Mouse (Mus musculus) intestine, embryonic 14.5 days (tissue): ENCODE results near the gene Egr4. TPM values are rescaled to one million over a fixed set of nuclear protein-coding genes. Genes with fewer than 3 reads are reported as not detected.
A peak's percentile ranks its signal among the peaks of the same experiment; 100 is the strongest.

Source experiments
- ATAC-seq: fragments of 200-750 bp; cut with Nextera tagmentation; replicated peaks from 2 replicates; pipeline ENCODE4 v1.8.0; 2017; ENCODE audit warnings: low read depth, moderate number of reproducible peaks, moderate TSS enrichment, moderate library complexity; ENCODE audit not compliant: low FRiP score, low TSS enrichment
- DNase-seq: peaks from one replicate; pipeline ENCODE4 v3.0.0-alpha.2; 2018; ENCODE audit warnings: low spot score
- H3K27ac ChIP-seq: fragments of 300-500 bp; sonication (generic); 2 replicates; pipeline ENCODE4 v1.5.1; 2014; ENCODE audit warnings: low read depth, mild to moderate bottlenecking, control low read depth
- H3K27me3 ChIP-seq: fragments of 300-500 bp; sonication (generic); replicated peaks from 2 replicates; pipeline ENCODE4 v1.6.1; 2014; ENCODE audit warnings: low read length, control low read depth; ENCODE audit not compliant: control insufficient read depth, insufficient read depth
- H3K36me3 ChIP-seq: fragments of 300-500 bp; sonication (generic); 2 replicates; pipeline ENCODE4 v1.6.1; 2014; ENCODE audit warnings: low read length, control low read depth; ENCODE audit not compliant: control insufficient read depth, insufficient read depth
- H3K4me1 ChIP-seq: fragments of 300-500 bp; sonication (generic); replicated peaks from 2 replicates; pipeline ENCODE4 v1.6.1; 2014; ENCODE audit warnings: low read length, control low read depth, mixed read lengths; ENCODE audit not compliant: control insufficient read depth, insufficient read depth
- H3K4me2 ChIP-seq: fragments of 300-500 bp; sonication (generic); 2 replicates; pipeline ENCODE4 v1.6.1; 2014; ENCODE audit warnings: low read length
- H3K4me3 ChIP-seq: fragments of 300-500 bp; sonication (generic); 2 replicates; pipeline ENCODE4 v1.5.1; 2014; ENCODE audit warnings: low read depth, low read length, control low read depth, mixed read lengths
- H3K9ac ChIP-seq: fragments of 300-500 bp; sonication (generic); 2 replicates; pipeline ENCODE4 v1.6.1; 2014; ENCODE audit warnings: mild to moderate bottlenecking, low read length
- H3K9me3 ChIP-seq: fragments of 300-500 bp; sonication (generic); 2 replicates; pipeline ENCODE4 v1.6.1; 2016; ENCODE audit warnings: low read length, control low read depth; ENCODE audit not compliant: control insufficient read depth
- WGBS: fragments of 180-500 bp; shearing (Covaris S2); extraction: QIAGEN DNeasy Blood & Tissue Kit; methylation state at CpG from one replicate; pipeline ENCODE4 v1.1.7; 2014; 5-methylcytosine and 5-hydroxymethylcytosine counted together
- polyA plus RNA-seq: library from polyadenylated mRNA; unstranded; fragments of >200 nt; fragmentation: Nextera tagmentation; extraction: Ambion mirVana; gene quantifications from 2 replicates; pipeline ENCODE4 v1.2.1, GENCODE M21; 2014

Egr4 gene
- polyA plus RNA-seq, 1 experiment from 2014 or later = not detected

DNA sequence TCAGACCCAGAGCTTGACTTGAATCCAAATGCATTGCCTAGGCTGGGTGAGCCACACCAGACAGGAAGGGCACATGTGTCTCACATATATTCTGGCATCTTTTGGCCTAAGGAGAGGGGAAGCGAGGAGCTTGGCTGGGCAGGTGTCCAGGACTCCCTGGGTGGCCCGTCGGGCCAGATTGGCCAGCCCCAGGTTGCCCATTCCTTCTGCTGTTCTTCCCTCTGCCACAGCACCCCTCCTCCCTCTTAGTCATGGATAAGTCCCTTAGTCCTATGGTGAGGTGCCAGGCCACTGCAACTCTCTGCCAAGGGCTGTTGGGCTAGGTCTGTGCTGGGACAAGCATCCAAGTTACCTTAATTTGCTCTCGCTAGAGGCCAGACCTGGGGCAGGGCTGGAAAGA is 2.6 kb upstream of the Egr4 start:
- H3K27me3 ChIP-seq = peaks cover 63% of the 10 kb centered on the region
- no peak overlapping the region for H3K4me3 ChIP-seq
- no peak overlapping the region for H3K27ac ChIP-seq
- ATAC-seq (no peak), DNase-seq (no peak)
- H3K9ac ChIP-seq = no peak overlapping the region
- peaks cover 17% of the 10 kb centered on the region for H3K4me1 ChIP-seq
- 82% methylated on average over 4 of the region's 4 CpGs for WGBS
- no peaks in the 10 kb centered on the region for H3K9me3 ChIP-seq
- no peaks in the 10 kb centered on the region for H3K36me3 ChIP-seq
- H3K4me2 ChIP-seq = no peak overlapping the region

DNA sequence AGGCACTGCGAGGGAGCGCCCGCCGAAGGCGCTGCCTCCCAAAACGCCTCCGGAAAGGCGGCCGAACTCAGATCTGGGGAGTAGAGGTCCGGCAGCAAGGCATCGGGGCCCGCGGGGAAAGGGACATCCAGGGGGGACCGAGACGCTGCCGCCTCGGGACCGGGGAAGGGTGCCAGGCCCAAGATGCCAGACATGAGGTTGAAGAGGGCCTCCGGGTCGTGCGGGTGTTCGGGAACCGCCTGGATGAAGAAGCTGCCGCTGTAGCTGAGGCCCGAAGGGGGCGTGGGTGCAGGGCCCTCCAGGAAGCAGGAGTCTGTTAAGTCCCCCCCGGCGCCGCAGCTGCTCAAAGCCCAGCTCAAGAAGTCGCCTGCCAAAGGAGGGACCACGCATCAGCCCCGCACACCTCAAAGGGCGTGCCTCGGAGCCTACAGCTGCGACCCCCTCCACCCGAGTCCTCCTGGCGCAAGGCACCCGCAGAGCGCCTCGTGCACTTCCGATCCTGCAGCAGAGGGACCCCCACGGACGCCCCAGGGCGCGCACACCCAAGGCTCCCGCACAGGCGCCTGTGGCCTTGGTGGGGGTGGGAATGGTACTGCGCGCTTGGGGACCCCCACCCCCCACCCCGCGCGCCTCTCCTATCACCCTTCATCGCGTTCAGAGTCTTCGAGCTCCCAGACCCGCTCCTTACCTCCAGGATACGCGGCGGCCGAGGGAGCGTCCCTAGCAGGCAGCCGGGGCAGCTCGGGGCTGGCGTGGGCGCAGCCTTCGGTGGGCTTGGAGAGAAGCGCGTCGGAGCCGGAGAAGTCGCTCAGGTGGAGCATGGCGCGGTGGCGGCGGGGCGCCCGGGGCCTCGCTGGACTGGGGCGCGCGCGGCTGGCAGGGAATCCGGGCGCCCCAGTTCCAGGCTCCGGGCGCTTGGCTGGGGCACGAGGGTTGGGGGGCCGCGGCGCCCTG is 535 bp downstream of the Egr4 start:
- Histone ChIP-seq H3K27me3 (peaks cover 84% of the 10 kb centered on the region), H3K36me3 (no peaks in the 10 kb centered on the region), H3K4me3 (peak overlapping the region; percentile 46), H3K4me1 (peaks cover 17% of the 10 kb centered on the region), H3K9me3 (no peaks in the 10 kb centered on the region), H3K27ac (no peak overlapping the region), H3K9ac (no peak overlapping the region; the same call in 1 of the 2 replicates), H3K4me2 (peak overlapping the region; percentile 79)
- peak; percentile 58 for DNase-seq
- peak; percentile 38 for ATAC-seq
- whole genome bisulfite sequencing = under 1% methylated on average over 84 of the region's 90 CpGs

DNA sequence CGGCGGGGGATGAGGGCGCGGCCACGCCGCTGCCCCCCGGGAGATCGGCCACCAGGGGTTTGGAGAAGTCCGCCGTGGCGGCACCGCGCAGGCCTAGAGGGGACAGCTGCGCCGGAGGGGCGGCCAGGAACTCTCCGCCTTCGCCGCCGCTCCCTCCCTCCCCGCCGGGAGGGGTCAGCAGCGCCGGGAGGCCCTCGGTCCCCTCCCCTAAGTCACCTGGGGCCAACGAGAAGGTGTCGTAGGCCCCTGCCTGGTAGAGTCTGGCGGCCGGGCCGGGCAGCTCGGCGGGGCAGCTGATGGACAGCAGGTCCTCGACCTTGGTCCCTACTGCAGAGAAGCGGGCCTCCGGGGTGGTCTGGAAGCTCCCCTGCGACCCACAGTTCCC is 1.3 kb downstream of the Egr4 start:
- Histone ChIP-seq H3K4me3 (peak overlapping the region; percentile 46), H3K27ac (no peak overlapping the region), H3K4me1 (peaks cover 17% of the 10 kb centered on the region), H3K36me3 (no peaks in the 10 kb centered on the region), H3K9ac (no peak overlapping the region), H3K27me3 (peaks cover 84% of the 10 kb centered on the region), H3K9me3 (no peaks in the 10 kb centered on the region), H3K4me2 (peak overlapping the region; percentile 42)
- no peak for DNase-seq
- no peak for ATAC-seq
- WGBS = under 1% methylated on average over 34 of the region's 36 CpGs

DNA sequence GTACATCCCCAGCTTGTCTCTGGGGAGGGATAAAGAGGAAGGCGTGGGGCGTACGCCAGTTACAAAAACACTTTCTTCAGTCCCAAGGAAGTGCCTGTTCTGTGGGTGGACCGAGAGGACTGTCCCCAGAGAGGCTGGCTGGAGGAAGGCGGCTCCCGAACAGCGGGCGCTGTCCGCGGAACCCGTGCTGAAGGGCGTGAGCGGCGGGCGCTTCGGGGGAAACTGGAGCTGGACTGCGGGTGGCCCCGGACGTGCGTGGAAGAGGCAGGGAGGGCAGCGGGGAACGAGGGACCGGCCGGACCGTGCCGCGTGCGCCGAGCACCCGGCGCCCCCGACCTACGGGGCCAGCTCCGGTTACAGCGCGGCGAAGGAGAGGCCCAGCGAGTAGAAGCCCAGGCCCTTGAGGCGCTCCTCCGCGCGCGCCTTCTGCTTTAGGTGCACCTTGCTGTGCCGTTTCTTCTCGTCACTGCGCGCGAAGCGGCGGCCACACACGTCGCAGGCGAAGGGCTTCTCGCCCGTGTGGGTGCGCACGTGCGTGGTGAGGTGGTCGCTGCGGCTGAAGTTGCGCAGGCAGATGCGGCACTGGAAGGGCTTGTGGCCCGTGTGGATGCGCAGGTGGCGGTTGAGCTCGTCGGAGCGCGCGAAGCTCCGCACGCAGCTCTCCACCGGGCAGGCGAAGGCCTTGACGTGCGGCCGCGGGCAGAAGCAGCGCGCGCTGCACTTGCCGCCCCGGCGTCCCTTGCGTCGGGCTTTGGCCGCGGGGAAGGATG is 1.9 kb downstream of the Egr4 start:
- DNase-seq (peak; percentile 88), ATAC-seq (no peak; the same call in 1 of the 2 replicates)
- Histone ChIP-seq H3K9me3 (no peaks in the 10 kb centered on the region), H3K4me2 (peak overlapping the region; percentile 42), H3K4me1 (peaks cover 17% of the 10 kb centered on the region), H3K9ac (no peak overlapping the region), H3K27ac (no peak overlapping the region), H3K27me3 (peaks cover 79% of the 10 kb centered on the region), H3K36me3 (no peaks in the 10 kb centered on the region), H3K4me3 (peak overlapping the region; percentile 46)
- under 1% methylated on average over 88 of the region's 88 CpGs for WGBS

DNA sequence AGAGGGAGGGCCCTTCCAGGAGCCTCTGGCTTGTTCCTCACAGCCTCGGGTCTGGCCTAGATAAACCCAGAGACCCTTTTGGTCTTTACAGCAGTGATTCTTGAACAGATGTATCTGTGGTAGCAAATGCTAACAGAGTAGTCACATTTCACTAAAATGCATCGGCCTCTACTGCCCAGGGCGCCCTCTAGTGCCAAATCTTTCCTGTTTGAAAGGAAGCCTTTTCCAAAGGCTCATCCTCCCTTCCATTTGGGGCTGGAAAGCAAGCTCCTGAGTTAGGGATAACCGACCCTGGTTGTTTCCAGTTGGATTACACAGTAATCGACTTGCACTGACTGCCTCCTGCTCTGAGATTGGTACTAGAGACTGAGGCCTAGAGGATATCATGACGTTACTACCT is 2.9 kb downstream of the Egr4 start:
- ATAC-seq (no peak), DNase-seq (peak; percentile 81)
- Histone ChIP-seq H3K36me3 (no peaks in the 10 kb centered on the region), H3K9ac (no peak overlapping the region), H3K4me3 (no peak overlapping the region), H3K4me2 (no peak overlapping the region), H3K9me3 (no peaks in the 10 kb centered on the region), H3K4me1 (peaks cover 17% of the 10 kb centered on the region), H3K27me3 (peaks cover 69% of the 10 kb centered on the region), H3K27ac (no peak overlapping the region)
- 3% methylated on average over 6 of the region's 6 CpGs for WGBS

DNA sequence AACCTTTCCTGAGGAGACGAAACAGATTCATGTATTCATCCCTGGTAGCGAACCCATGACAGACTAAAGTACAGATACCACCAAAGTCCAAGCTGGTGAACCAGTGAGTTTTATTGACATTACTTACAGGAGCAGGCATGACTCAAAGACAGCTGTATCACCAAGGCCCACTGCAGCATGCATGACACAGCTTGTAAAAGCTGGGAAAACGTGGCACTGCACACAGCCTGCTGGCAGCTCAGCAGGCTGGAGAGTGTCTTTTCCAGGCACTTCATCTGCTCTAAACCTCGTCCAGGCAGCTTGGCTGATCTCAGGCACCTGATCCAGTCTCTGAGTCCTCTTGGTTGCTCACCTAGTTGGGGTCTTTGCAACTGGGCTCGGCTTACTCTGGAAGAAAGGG is 4.8 kb downstream of the Egr4 start:
- Histone ChIP-seq H3K27me3 (peaks cover 56% of the 10 kb centered on the region), H3K9ac (no peak overlapping the region), H3K4me1 (peaks cover 17% of the 10 kb centered on the region), H3K9me3 (no peaks in the 10 kb centered on the region), H3K36me3 (no peaks in the 10 kb centered on the region), H3K4me3 (no peak overlapping the region), H3K27ac (no peak overlapping the region), H3K4me2 (no peak overlapping the region)
- DNase-seq (no peak), ATAC-seq (no peak)
- 46% methylated on average over 5 of the region's 5 CpGs for WGBS

DNA sequence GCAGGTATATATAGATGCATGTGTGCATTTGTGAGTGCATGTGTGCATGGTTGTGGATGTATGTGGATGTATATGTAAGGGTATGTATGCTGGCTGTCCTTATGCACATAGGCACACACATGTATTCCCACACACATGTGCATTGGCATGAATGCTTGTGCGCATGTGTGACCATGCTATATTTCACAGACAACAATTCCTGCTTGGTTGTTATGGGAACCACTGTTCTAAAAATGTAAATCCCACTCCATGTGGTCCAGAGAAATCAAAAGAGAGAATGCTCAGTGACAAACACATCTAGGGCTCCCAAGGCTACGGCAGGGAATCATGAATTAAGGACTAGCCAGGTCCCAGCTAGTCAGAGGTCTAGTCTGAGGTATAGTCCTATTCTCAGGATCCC is 8.5 kb downstream of the Egr4 start:
- H3K4me3 ChIP-seq = no peak overlapping the region
- DNase-seq = no peak
- H3K36me3 ChIP-seq = no peaks in the 10 kb centered on the region
- H3K27me3 ChIP-seq = peaks cover 28% of the 10 kb centered on the region
- no peaks in the 10 kb centered on the region for H3K9me3 ChIP-seq
- H3K27ac ChIP-seq = no peak overlapping the region
- 0 out of 2 replicates have a peak, but pooled peaks cover 5% of the 10 kb centered on the region for H3K4me1 ChIP-seq
- no peak overlapping the region for H3K9ac ChIP-seq
- 76% methylated on average over 2 of the region's 2 CpGs for WGBS
- no peak overlapping the region for H3K4me2 ChIP-seq
- no peak for ATAC-seq

DNA sequence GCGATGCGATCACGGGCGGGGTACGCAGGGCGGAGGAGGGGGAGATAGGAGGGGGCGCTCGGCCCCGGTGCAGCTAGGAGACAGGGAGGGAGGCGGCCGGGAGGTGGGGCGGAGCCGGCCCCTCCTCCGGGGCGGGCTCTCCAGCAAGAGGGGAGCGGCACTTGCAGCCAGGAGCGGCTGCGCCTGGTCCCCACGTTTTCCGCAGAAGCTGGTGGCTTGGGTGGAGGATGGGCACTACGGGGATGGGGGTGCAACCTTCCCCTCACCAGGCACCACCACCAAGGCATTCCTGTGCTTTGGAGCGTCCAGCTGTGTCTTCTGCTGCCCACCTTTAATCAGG is 10.5 kb downstream of the Egr4 start, which contains the start of gene Fbxo41:
Gene Fbxo41 (minus strand): TSS at position 84 of the 340 bp plus-strand sequence.
- Histone ChIP-seq H3K9me3 (no peaks in the 10 kb centered on the region), H3K27ac (no peak within 1 kb of the TSS), H3K4me2 (peak within 1 kb of the TSS; percentile 93), H3K9ac (peak within 1 kb of the TSS; percentile 34; the same call in 1 of the 2 replicates), H3K27me3 (peaks cover 14% of the 10 kb centered on the region), H3K4me3 (peak within 1 kb of the TSS; percentile 59), H3K36me3 (no peaks in the 10 kb centered on the region), H3K4me1 (0 out of 2 replicates have a peak, but pooled peaks cover 5% of the 10 kb centered on the region)
- peak; percentile 75 for DNase-seq
- ATAC-seq = peak; percentile 78
- 4% methylated on average over 21 of the region's 22 CpGs for WGBS
